Mouse (Mus musculus) bone marrow, adult 2 months (tissue): ENCODE data around the gene Tbcc.

Source experiments
- CTCF ChIP-seq: fragments of 200-500 bp; IDR thresholded peaks from 2 replicates; pipeline ENCODE4 v1.5.1; 2011; ENCODE audit warnings: low read length, control low read depth; ENCODE audit not compliant: control insufficient read depth, insufficient read depth
- POLR2A ChIP-seq: fragments of 200-500 bp; IDR thresholded peaks from 2 replicates; pipeline ENCODE4 v1.6.1; 2011; ENCODE audit warnings: low read depth, mild to moderate bottlenecking, control low read depth, low read length, borderline replicate concordance; ENCODE audit not compliant: control insufficient read depth

GRCm38 (mm10) chr17:46885218-46885909 is 5.1 kb upstream of the Tbcc start:
- no peak for TF ChIP-seq POLR2A
- no peak for TF ChIP-seq CTCF
